Mouse (Mus musculus) adrenal gland, adult 18-20 months (tissue): ENCODE results near the gene Ap3b1. TPM values are rescaled to one million over a fixed set of nuclear protein-coding genes. Genes with fewer than 3 reads are reported as not detected.

Experiments
- DNase-seq, 2 experiments: peaks; one replicate each; pipeline ENCODE4 v3.0.0; 2021 to 2022; ENCODE audit warnings: low spot score in 2 of 2
- microRNA-seq, 2 experiments: library from miRNA; unstranded; fragments of <30 nt; microRNA quantifications; one replicate each; pipeline ENCODE4 v1.2.0; 2021; ENCODE audit warnings: borderline number of aligned reads in 2 of 2
- total RNA-seq, 2 experiments: library from RNA; stranded (reverse); gene quantifications; 1 replicate in 1 of 2; 2 replicates in 1 of 2; pipeline ENCODE4 v1.2.3; 2021

Gene Ap3b1
- total RNA-seq, 2 experiments from 2014 or later, result 42.7 to 47.1 TPM

- no peak for DNase-seq
Observed at GRCm38 (mm10) chr13:94576399-94577176, 217.8 kb downstream of the Ap3b1 start.

DNA sequence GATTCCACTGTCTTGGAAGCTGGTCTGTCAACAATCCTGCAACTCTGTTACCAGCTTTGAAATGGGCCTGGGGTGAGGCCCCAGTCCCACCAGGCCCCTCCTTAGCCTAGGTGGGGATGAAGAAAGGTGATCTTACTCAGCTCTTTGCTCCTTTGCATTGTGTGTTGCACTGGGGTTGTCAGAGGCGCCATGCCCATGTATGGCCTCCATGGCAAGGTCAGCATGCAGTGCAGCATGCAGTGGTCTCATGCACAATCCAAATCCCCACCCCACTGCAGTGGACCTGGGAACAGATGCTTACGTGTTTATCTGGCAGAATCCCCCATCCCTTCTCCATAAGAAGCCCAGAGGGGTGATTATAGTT lies 218.4 kb downstream of the Ap3b1 start:
- DNase-seq, result no peak

DNA sequence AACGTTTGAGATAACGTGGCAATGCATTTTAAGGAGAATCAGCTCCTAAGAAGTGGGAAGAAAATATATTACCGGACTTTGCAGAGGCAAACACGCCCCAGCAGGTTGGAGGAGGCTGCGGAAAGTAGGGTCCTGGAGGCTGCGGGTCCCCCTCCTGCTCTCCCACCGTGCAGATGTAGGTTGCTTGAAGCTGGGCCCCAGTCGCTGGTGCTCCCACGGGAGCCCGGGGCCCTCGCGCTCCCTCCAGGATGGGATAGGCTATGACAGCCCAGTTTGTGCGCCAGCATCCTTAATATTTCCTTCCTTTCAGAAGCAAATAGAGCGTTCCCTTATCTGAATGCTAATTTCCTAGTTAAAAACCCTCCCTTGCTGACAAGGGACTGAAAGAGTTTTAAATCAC lies 236.5 kb downstream of the Ap3b1 start:
- no peak for DNase-seq

DNA sequence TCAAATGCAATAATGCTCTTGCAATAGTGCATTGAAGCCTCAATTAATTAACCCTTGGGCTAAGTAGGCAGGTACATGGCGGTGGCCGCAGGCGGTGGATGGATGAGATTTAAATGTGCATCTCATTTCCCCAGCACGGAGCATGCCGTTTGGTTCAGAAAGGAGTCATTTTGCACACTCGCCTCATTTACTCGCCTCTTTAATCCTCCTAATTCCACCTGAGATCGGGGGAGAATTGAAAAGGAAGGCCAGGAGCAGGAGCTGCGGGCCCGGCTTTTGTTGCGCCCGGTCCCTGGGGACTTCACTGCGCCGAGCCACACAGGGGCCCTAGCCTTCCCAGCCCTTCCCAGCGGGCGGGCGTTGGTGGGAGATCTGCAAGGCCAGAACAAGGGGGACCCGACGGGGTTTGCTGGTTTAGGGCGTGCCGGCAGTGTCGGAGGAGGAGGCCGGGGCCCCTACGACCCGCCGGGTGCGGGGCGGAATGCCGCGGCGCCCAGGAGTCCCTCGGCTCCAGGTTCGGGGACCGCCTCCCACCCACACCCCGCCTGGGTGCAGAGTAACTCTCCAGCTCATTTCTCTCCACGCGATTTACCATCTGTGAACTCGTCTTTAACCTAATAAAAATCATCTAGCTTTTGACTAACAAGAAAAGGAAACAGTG lies 237.1 kb downstream of the Ap3b1 start:
- DNase-seq, result no peak

DNA sequence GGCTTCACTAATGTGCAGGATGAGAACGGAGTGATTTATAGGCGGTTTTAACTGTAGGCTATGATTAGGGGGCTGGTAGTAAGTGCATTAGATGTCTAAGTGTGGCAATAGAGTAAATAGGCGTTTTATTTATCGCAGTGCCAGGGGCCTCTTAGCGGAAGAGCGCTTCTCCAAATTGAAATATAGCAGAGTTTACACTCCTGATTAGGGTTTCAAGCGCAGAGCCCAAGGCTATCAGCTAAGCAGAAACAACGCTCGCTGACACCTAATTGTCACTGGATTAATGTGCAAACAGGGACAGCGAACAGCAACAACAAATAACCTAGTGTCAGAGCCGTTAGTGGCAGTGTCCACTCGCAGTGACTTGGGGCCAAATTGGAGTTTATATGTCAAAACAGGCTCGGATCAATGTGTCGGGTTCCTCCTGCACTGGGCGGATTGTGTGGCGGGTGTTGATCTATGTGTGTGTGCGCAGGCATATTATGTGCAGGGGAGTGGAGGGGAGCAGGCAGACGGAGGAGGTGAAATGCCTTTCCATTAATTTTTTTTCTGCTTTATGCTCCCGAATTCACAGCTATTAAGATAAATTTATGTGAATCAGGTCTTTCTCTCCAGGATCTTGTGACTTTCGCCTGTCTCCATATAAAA lies 237.8 kb downstream of the Ap3b1 start:
- no peak for DNase-seq

- no peak for DNase-seq
Observed at GRCm38 (mm10) chr13:94599718-94600117, 241.0 kb downstream of the Ap3b1 start.

DNA sequence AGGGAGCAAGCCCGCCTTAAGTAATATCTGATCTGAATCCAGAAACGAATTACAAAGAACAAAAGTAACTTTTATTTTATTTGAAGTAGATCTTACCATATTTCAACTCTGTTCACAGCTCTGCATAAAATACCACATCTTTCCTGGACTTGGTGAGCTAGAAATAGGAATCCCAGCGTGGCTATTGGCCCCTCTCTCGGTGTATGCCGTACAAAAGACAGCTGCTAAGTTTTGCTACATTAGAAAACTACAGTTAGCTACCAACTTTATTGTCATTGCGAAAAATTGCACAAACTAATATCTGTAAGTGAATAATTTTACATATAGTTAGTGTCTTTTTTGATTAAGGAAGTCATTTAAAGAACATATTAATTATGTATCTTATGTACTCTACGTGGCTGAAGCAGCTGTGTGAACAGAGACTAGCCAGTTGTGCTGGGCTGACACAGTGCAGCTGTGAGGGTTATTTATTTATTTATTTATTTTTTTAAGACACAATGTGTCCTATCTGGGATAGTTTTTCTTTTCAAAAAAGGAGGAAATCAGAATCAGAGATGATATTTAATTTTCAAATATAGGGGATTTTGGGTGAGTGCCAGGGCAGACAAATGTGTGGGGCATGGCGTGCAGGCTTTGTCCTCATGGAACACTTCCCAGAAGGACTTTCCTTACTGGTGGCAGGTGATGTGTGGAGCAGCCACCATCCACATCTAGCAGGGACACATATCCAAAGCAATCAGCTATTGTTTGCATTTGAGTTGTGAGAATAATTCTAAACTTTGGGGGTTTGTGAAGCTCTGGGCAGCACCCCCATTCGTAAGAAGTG lies 248.5 kb downstream of the Ap3b1 start:
- DNase-seq, result no peak

- DNase-seq, result no peak
Observed at GRCm38 (mm10) chr13:94607861-94608223, 249.1 kb downstream of the Ap3b1 start.

- DNase-seq, result no peak
Observed at GRCm38 (mm10) chr13:94608420-94608831, 249.7 kb downstream of the Ap3b1 start.

DNA sequence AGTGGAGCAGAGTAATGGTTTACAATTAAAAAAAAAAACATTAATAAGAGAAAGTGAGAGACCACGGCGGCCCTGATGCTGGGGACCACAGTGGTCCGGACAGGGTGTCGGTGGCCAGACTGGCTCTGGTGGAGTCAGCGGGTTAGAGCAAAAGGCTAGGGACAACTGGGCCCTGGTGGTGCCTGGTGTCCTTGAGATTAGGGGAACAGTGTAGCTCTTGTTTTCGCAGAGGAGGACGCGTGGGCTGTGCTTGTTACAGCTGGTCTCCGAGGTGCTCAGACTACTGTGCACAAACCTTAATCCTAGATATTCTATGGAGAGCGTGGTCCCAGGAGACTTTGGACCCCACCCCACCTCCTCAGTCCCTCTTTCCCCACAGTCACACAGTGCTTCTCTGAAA lies 250.2 kb downstream of the Ap3b1 start:
- DNase-seq, result no peak

Small RNA genes within 50 kb of the gene (microRNA-seq; reads per million reads assigned to microRNA genes)
- gene Gm25109, result 0 to 0.95 reads per million in 2 experiments

Other genes with a start within 250 kb of the Ap3b1 start
- gene Scamp1, start 73.1 kb upstream of the Ap3b1 start, total RNA-seq, result 10 to 100 TPM; 49.0 to 83.0 TPM